Mouse (Mus musculus): ENCODE results near the gene Golim4.
"Not testable (repeated sequence)": the region's sequence is repeated elsewhere in the genome, so short reads cannot be mapped to it uniquely, and the experiment has no call there.

The Golim4 gene

GRCm38 (mm10) chr3:75956551-75957302 lies at the start of gene Golim4:
Golim4 (minus strand) TSS chr3:75956949.
- DNase-seq (ENCODE audit: low spot score), result peak; percentile 79

DNA sequence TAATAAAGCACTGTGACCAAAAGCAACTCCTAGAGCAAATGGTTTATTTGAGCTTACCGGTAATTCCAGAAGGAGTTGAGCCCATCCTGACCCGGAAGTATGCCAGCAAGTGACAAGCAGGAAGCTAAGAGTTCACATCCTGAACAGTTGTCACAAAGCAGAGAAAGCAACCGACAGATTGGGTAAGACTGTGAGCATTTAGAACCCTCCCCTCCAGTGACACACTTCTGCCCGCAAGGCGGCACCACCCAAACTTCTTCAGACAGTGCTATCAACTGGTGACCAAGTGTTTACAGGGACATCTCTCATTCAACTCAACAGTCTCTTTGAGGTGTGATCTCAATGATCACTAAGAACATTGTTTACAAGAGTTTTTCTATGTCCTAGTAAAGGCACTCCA lies 48.9 kb upstream of the Golim4 start:
- peak; percentile 4 for DNase-seq (ENCODE audit: low spot score)

- peak; percentile 30 for DNase-seq (ENCODE audit: low spot score)
Measured at GRCm38 (mm10) chr3:76001156-76001555, 44.4 kb upstream of the Golim4 start.

DNA sequence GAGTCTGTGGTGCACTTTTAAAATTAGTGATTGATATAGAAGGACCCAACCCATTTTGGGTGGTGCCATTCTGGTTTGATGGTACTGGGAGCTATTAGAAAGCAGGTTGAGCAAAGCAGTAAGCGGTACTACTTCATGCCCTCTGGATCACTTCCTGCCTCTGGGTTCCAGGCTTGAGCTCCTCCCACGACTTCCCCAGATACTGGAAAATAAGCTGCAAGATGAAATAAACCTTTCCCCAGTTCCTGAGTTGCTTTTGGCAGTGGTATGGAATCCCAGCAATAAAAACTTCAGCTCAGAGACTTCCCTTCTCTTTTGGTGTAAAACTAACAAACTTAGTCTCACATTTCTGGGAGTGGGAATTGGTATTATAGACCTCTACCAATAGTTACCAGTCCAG lies 43.7 kb upstream of the Golim4 start:
- no peak for DNase-seq (ENCODE audit: low spot score)

DNA sequence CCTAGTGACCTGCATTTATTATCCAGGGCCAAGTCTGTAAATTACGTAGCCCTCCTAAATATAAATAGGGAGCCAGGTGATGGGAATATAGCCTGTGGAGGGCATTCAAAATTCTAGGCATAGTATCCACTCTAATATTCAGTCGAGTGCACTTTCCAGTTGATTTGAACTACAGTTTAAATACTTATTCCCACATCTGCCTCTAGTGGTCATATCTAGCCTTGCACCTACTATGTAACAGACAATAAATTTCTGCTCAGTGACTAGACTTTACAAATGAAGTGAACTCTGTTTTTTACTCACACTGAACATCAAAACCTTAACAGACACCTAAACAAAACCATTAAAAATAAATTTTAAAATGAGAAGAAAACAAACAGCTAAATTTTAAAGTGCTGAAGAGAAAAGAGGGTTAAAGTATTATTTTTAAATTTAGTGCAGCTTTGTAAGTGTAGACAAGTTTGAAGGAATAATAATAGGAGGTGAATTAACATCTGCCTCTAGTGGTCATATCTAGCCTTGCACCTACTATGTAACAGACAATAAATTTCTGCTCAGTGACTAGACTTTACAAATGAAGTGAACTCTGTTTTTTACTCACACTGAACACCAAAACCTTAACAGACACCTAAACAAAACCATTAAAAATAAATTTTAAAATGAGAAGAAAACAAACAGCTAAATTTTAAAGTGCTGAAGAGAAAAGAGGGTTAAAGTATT lies 24.4 kb upstream of the Golim4 start:
- DNase-seq (ENCODE audit: low spot score), result not testable (repeated sequence)

- DNase-seq (ENCODE audit: low spot score), result not testable (repeated sequence)
Measured at GRCm38 (mm10) chr3:75962784-75963772, 6.3 kb upstream of the Golim4 start.

GRCm38 (mm10) chr3:75955661-75956491 lies 873 bp downstream of the Golim4 start:
- DNase-seq (ENCODE audit: low spot score), result peak; percentile 9

- DNase-seq (ENCODE audit: low spot score), result no peak
Measured at GRCm38 (mm10) chr3:75954185-75954584, 2.6 kb downstream of the Golim4 start.

GRCm38 (mm10) chr3:75952328-75953060 lies 4.3 kb downstream of the Golim4 start:
- no peak for DNase-seq (ENCODE audit: low spot score)

DNA sequence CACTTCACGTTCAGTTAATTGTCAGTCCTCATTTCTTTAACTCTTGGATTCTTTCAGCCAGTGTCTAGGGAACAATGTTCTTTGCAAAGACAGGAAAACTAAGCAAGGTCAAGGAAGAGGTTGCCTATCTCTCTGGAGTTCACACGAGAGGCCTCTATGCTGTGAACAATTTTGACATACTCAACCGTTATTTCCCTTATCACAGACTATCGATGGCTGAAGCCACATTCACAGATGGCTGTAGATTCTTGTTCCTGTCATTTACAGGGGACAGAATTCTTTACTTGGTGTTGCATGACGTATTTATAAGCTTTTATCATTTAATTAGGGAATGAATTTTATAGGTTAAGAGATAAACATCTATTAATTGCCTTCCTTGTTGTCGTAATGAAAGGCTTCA lies 5.9 kb downstream of the Golim4 start:
- DNase-seq (ENCODE audit: low spot score), result no peak

DNA sequence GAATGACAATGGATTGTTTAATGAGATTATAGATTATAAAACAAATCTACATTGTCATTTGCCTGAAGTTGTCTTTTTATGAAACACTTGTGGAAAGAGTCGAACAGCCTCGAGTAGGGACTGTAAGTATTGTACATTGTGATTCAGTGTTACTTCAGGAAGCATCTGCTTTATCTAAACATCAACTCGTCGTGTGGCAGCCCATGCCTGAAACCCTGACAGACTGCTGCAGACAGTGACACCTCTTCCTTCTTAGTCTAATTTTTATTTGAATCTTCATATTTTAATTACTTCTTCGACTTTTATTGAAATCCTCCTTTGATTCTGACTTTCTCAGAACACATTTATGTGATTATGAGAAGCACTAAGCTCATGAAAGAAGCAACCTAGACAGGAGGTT lies 7.4 kb downstream of the Golim4 start:
- no peak for DNase-seq (ENCODE audit: low spot score)

DNA sequence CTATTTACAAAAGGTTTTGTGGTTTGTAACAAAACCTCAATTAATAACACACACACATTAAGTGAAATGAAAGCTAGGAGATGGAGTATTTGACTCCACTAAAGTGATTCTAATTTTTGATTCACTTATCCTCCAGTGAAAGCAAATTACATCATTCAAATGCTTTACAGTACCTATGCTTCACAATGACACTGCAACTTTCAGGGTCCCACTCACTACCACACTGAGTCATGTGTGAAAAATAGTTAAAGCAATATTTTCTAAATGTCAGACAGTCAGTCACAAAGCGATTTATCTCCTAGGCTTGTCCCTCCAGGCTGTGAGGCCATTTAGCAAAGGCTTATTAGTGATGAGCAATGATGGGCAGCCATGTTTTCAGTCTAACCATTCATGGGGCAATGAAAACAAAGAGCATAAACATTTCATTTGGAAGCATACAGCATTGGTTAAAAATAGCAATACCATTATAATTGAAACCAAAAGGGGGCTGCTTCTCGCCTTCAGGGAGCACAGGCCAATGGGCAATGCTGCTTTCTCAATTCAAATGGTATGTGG lies 8.1 kb downstream of the Golim4 start:
- DNase-seq (ENCODE audit: low spot score), result no peak

DNA sequence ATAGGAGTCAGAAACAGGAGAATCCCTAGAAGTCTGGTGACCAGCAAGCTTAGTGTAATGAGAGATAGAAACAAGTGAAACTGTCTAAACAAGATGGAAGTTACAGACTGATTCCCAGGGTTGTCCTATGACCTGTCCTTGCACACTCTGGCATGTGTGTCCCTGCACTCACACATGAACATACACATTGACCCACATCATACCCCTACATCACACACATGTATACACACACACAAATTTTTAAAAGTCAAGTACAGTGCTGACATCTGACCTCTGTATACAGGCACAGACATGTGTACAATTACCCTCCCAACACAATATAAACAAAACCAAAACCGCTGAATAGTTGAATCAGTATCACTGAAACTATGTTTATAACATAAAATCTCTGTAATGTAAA lies 8.7 kb downstream of the Golim4 start:
- no peak for DNase-seq (ENCODE audit: low spot score)

DNA sequence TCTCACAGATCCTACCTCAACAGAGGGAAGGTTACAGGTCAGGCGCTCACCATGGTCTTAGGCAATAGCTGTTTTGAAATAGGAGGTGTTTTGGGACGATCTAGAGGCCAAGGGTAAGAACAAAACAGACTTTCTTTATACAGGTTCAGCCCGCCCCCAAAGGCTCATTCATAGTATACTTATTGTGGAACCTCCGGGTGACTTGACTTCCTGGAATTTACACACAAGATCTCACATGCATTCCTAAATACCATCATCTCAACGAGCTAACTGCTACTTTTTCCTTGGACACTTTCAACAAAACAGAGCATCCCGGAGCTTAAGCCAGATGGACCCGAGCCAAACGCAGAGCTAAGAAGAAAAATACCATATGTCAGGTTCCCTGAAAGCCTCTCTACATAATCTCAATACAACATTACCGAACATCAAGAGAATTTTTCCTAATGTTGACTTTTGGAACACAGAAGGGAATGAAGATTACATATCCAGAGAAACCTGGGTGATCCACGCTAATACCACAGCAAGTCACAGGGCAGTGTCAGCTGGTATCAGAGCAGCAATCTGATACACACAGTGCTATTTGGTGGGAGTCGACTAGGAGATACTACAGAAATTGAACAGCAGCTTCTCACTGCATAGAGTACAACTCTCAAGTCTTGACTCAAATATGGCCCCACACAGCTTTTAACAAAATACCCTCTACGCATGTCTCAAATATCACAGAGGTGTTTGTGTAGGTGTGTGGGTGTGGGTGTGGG lies 14.3 kb downstream of the Golim4 start:
- DNase-seq (ENCODE audit: low spot score), result no peak

- DNase-seq (ENCODE audit: low spot score), result no peak
Measured at GRCm38 (mm10) chr3:75941864-75942263, 14.9 kb downstream of the Golim4 start.

- DNase-seq (ENCODE audit: low spot score), result no peak
Measured at GRCm38 (mm10) chr3:75936152-75936551, 20.6 kb downstream of the Golim4 start.

- no peak for DNase-seq (ENCODE audit: low spot score)
Measured at GRCm38 (mm10) chr3:75930659-75931225, 26.0 kb downstream of the Golim4 start.

DNA sequence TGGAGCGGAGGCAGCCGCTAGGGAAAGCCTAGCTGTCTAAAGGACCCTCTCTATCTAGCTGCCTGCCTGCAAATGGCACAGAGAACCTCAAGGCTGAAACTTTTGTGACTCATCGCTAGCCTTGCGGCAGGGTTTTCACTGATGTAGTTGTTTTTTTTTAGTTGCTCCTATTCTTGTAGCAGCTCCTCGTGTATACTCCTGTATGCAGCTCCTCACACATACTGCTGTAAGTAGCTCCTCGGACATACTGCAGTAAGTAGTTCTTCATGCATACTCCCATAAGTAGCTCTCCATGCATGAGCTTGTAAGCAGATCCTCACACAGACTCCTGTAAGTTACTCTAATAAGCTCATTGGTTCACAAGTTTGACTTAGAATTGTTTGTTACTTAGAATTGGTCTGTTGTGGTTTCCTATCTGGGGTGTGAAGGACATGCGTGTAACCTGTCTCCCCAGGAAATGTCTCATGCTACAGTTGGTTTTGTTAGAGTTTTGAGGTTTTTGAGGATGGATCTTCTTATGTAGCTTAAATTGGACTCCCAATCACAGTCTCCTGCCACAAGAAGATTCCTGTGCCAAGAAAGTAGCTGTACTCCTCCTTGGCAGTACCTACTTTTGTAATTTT lies 26.7 kb downstream of the Golim4 start:
- DNase-seq (ENCODE audit: low spot score), result peak; percentile 6

GRCm38 (mm10) chr3:75926327-75926726 lies 30.4 kb downstream of the Golim4 start:
- no peak for DNase-seq (ENCODE audit: low spot score)

Data from T-cell, adult 2 months (primary cell).